In the genomic region with DNA sequence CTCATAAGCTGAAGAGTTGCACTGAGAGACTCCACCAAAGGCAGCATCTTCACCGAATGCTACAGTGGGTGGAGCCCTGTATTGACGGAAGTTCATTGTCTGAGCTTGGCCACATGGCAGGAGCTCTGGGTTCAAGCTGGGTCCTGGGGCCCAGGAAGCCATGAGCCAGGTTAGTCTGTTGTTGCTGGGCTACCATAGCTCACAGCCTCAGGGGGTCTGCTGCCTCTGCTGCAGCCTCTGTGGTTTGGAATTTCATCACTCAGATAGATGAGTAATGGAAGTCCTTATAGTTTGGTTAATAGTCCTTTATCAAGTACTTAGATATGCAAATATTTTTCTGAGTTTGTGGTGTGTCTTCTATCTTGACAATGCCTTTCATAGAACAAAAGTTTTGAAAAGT, we compare ENCODE assay signal across 27 mouse cellular contexts. TPM values are rescaled to one million over a fixed set of nuclear protein-coding genes. Genes with fewer than 3 reads are reported as not detected.
A peak's percentile ranks its signal among the peaks of the same experiment; 100 is the strongest.
DNase-seq lines count a peak whose midpoint lies in the region; ATAC-seq and TF ChIP-seq lines count a peak whose summit lies in the region.
"Had no signal": no experiment of that assay in that cellular context is flagged by ENCODE, and none has a peak within 500 bp of the region (broad histone marks: within the 10 kb centered on the region; RNA-seq: fewer than 3 reads in every experiment).

No protein-coding gene starts in this region.

- H3K4me1 ChIP-seq in forebrain, embryonic 10.5 days, result no peaks in the 10 kb centered on the region
- H3K4me1 ChIP-seq: embryonic facial prominence, embryonic 15.5 days; forebrain, embryonic 13.5 days had no signal

- POLR2A ChIA-PET in Patski (lab: Charles Lee), result no interaction called here

- WGBS in forebrain, embryonic 10.5 days, result 56% methylated on average over 2 of the region's 2 CpGs

- no peaks in the 10 kb centered on the region for H3K36me3 ChIP-seq in forebrain, embryonic 10.5 days (replicated peaks)
- H3K36me3 ChIP-seq: embryonic facial prominence, embryonic 13.5 days; embryonic facial prominence, embryonic 15.5 days; forebrain, embryonic 15.5 days; G1E had no signal

- H3K9me3 ChIP-seq in forebrain, embryonic 10.5 days, result no peaks in the 10 kb centered on the region
- H3K9me3 ChIP-seq: embryonic facial prominence, embryonic 13.5 days; embryonic facial prominence, embryonic 15.5 days; forebrain, embryonic 13.5 days; forebrain, embryonic 15.5 days had no signal

- no peak overlapping the region for H3K27ac ChIP-seq in forebrain, embryonic 10.5 days
- H3K27ac ChIP-seq: embryonic facial prominence, embryonic 13.5 days; embryonic facial prominence, embryonic 15.5 days; forebrain, embryonic 13.5 days; forebrain, embryonic 15.5 days had no signal

- no peaks in the 10 kb centered on the region for H3K27me3 ChIP-seq in Patski
- no peaks in the 10 kb centered on the region for H3K27me3 ChIP-seq in forebrain, embryonic 10.5 days (ENCODE audit: poor library complexity, severe bottlenecking)
- H3K27me3 ChIP-seq: embryonic facial prominence, embryonic 13.5 days; embryonic facial prominence, embryonic 15.5 days; forebrain, embryonic 13.5 days; forebrain, embryonic 15.5 days had no signal

- TF ChIP-seq CTCF in Patski (IDR thresholded peaks at IDR 0.05), result no peak

- in situ Hi-C loops in Patski (cut with MboI; ENCODE audit: low pct_unique_long_range_greater_than_20kb), result no loop called here

- CTCF ChIA-PET in Patski (lab: Charles Lee), result interaction anchor here (1.4 kb wide), 1 partner anchor 25 kb away, joined by 3 read pairs; no protein-coding TSS in a partner anchor

- intact Hi-C loops in heart, postnatal 36 days (cut with DNase I), result no loop called here
- intact Hi-C loops in gastrocnemius, postnatal 14 days (cut with DNase I; ENCODE audit: low total_unique reads), result no loop called here

- peak; percentile 44 for ATAC-seq in Patski
- ATAC-seq: forebrain, embryonic 13.5 days; forebrain, embryonic 15.5 days had no signal

- DNase-seq in heart, adult 11 months, result peak; percentile 19
- no peak for DNase-seq in heart, postnatal 36 days
- peak; percentile 52 for DNase-seq in 3T3-L1 (ENCODE audit: low read depth, low spot score)
- DNase-seq in Patski (ENCODE audit: low read depth, low spot score), result no peak
- DNase-seq in ZHBTc4 (ENCODE audit: low read depth, low spot score), result peak; percentile 12
- DNase-seq in layer of hippocampus, postnatal 25 days (ENCODE audit: extremely low spot score in 1 of 2, low spot score in 1 of 2), result no peak
- DNase-seq in forebrain, embryonic 10.5 days (ENCODE audit: extremely low spot score, low spot score), result no peak
- no peak for DNase-seq in gastrocnemius, postnatal 14 days
- DNase-seq: adrenal gland, adult 2 months; adrenal gland, postnatal 10 days; adrenal gland, postnatal 25 days; cerebellum, adult 11 months; cerebellum, adult 18-20 months; cerebellum, adult 8-10 months; cerebellum, adult 9-11 months; cerebellum, postnatal 14 days; cerebellum, postnatal 36 days; embryo, embryonic 11 days had no signal

- H3K4me3 ChIP-seq in forebrain, embryonic 10.5 days, result no peak overlapping the region
- H3K4me3 ChIP-seq: embryonic facial prominence, embryonic 13.5 days; embryonic facial prominence, embryonic 15.5 days; erythroblast, embryonic 14.5 days; forebrain, embryonic 13.5 days; forebrain, embryonic 15.5 days had no signal

RNA-seq across cellular contexts. Expression of gene Kl, which starts 32.4 kb away (rescaled TPM):
- total RNA-seq in heart, postnatal 36 days (2021), result under 1 TPM; 0.11 to 0.14 TPM
- 0.04 TPM for polyA plus RNA-seq in Patski (2021)
- 1 to 10 TPM; 8.3 to 8.9 TPM for total RNA-seq in layer of hippocampus, postnatal 25 days (2021)
- 0.05 TPM in 1 of 2 replicates, not detected in the other for polyA plus RNA-seq in forebrain, embryonic 10.5 days (2016; fragmentation: Nextera tagmentation; extraction: Ambion mirVana)
- total RNA-seq in gastrocnemius, postnatal 14 days (2021), result 1 to 10 TPM in 1 of 2 experiments, under 1 TPM in 1; 0.75 to 1.1 TPM
- total RNA-seq: common myeloid progenitor, adult 5-6 weeks had no signal
- polyA plus RNA-seq: C2C12; embryonic facial prominence, embryonic 11.5 days; erythroblast, embryonic 14.5 days; G1E had no signal

Comparison
In these comparisons a context has a peak if more than half of its experiments do, and no peak if none do; other contexts are left out.
1. DNase-seq: peak in heart, adult 11 months (single experiment), 3T3-L1 (single experiment) and ZHBTc4 (single experiment); none in heart, postnatal 36 days (0 of 2), Patski (single experiment), layer of hippocampus, postnatal 25 days (0 of 2), forebrain, embryonic 10.5 days (single experiment) and gastrocnemius, postnatal 14 days (single experiment).
2. RNA of gene Kl, which starts 32.4 kb away (total RNA-seq): 8.3 to 8.9 TPM in layer of hippocampus, postnatal 25 days; 0.75 to 1.1 TPM in gastrocnemius, postnatal 14 days and 0.11 to 0.14 TPM in heart, postnatal 36 days; every median in the first group is over 4 times any median in the second.